Mouse (Mus musculus) CH12.LX (cell line): ENCODE results near the gene Rps6kb2. TPM values are rescaled to one million over a fixed set of nuclear protein-coding genes. Genes with fewer than 3 reads are reported as not detected.

Experiments
- DNase-seq: peaks from one replicate; pipeline ENCODE4 v3.0.0-alpha.2; 2013; ENCODE audit errors: extremely low read depth
- H3K27ac ChIP-seq: 2 replicates; pipeline ENCODE4 v1.5.1; 2012; ENCODE audit warnings: low read depth, mild to moderate bottlenecking, control low read depth, moderate library complexity; ENCODE audit not compliant: insufficient read depth
- H3K27me3 ChIP-seq: replicated peaks from 2 replicates; pipeline ENCODE3; 2012; ENCODE audit warnings: inconsistent platforms
- H3K36me3 ChIP-seq, 2 experiments: replicated peaks in 1 of 2; 2 replicates each; pipeline versions ENCODE3 to v1.6.1; 2012; ENCODE audit warnings: inconsistent platforms in 1 of 2, low read length in 1 of 2, mild to moderate bottlenecking in 1 of 2, mixed read lengths in 1 of 2, moderate library complexity in 1 of 2; ENCODE audit not compliant: control insufficient read depth in 1 of 2, insufficient read depth in 1 of 2
- H3K4me1 ChIP-seq, 2 experiments: 2 replicates each; pipeline ENCODE4 v1.6.1; 2012; ENCODE audit warnings: inconsistent platforms in 1 of 2, moderate library complexity in 1 of 2; ENCODE audit not compliant: insufficient read depth in 2 of 2, control insufficient read depth in 1 of 2
- H3K4me2 ChIP-seq: 2 replicates; pipeline ENCODE4 v1.6.1; 2012; ENCODE audit warnings: low read depth, mild to moderate bottlenecking, control low read depth; ENCODE audit not compliant: poor library complexity, insufficient read depth, severe bottlenecking
- H3K4me3 ChIP-seq, 3 experiments: fragments of 150-350 bp in 1 of 3; sonication (generic) in 1 of 3; replicated peaks in 1 of 3; 2 replicates each; pipeline versions ENCODE3 to v1.5.1; 2011 to 2012; ENCODE audit warnings: low read depth in 2 of 3, low read length in 2 of 3, mild to moderate bottlenecking in 2 of 3, moderate library complexity in 2 of 3, control low read depth in 1 of 3, improper control_type of control experiment in 1 of 3, inconsistent platforms in 1 of 3, mixed read lengths in 1 of 3; ENCODE audit not compliant: poor library complexity in 1 of 3
- H3K79me2 ChIP-seq: replicated peaks from 2 replicates; pipeline ENCODE4 v1.6.1; 2012; ENCODE audit warnings: mild to moderate bottlenecking, moderate library complexity; ENCODE audit not compliant: control insufficient read depth, poor library complexity, insufficient read depth, severe bottlenecking; ENCODE audit errors: extremely low read depth
- H3K9ac ChIP-seq: 2 replicates; pipeline ENCODE4 v1.6.1; 2012; ENCODE audit warnings: low read depth, mild to moderate bottlenecking, control low read depth, moderate library complexity; ENCODE audit not compliant: insufficient read depth
- H3K9me3 ChIP-seq: replicated peaks from 2 replicates; pipeline ENCODE3; 2012; ENCODE audit warnings: low read length, inconsistent platforms, mixed read lengths
- BHLHE40 ChIP-seq: IDR thresholded peaks from 2 replicates; pipeline ENCODE4 v1.6.1; 2011; ENCODE audit warnings: mild to moderate bottlenecking, low read depth, low read length, improper control_type of control experiment
- CHD2 ChIP-seq: IDR thresholded peaks from 2 replicates; pipeline ENCODE4 v1.6.1; 2011; ENCODE audit warnings: low read length, improper control_type of control experiment
- E2F4 ChIP-seq: IDR thresholded peaks from 2 replicates; pipeline ENCODE4 v1.6.1; 2011; ENCODE audit warnings: low read depth, low read length, improper control_type of control experiment; ENCODE audit not compliant: insufficient replicate concordance
- GABPA ChIP-seq: IDR thresholded peaks from 2 replicates; pipeline ENCODE4 v1.6.1; 2012; ENCODE audit warnings: low read depth, low read length, improper control_type of control experiment, inconsistent platforms; ENCODE audit not compliant: insufficient replicate concordance
- HCFC1 ChIP-seq: IDR thresholded peaks from 2 replicates; pipeline ENCODE4 v1.6.1; 2012; ENCODE audit warnings: low read depth, mild to moderate bottlenecking, inconsistent platforms, low read length, improper control_type of control experiment
- JUN ChIP-seq: IDR thresholded peaks from 2 replicates; pipeline ENCODE4 v1.6.1; 2011; ENCODE audit warnings: low read depth, mild to moderate bottlenecking, low read length, improper control_type of control experiment, moderate library complexity; ENCODE audit not compliant: insufficient read depth
- JUND ChIP-seq: conservative IDR thresholded peaks from 2 replicates; pipeline ENCODE4 v1.6.1; 2011; ENCODE audit warnings: low read depth, low read length, improper control_type of control experiment
- MAX ChIP-seq: IDR thresholded peaks from 2 replicates; pipeline ENCODE4 v1.6.1; 2011; ENCODE audit warnings: low read length, improper control_type of control experiment
- MAZ ChIP-seq: IDR thresholded peaks from 2 replicates; pipeline ENCODE4 v1.6.1; 2012; ENCODE audit warnings: low read depth, mild to moderate bottlenecking, inconsistent platforms, low read length, improper control_type of control experiment, moderate library complexity
- MEF2A ChIP-seq: IDR thresholded peaks from 2 replicates; pipeline ENCODE4 v1.6.1; 2014; ENCODE audit warnings: low read depth, mild to moderate bottlenecking, inconsistent platforms, low read length, improper control_type of control experiment, borderline replicate concordance
- POLR2A ChIP-seq: IDR thresholded peaks from 2 replicates; pipeline ENCODE4 v1.6.1; 2011; ENCODE audit warnings: low read depth, mild to moderate bottlenecking, improper control_type of control experiment, low read length
- RAD21 ChIP-seq: IDR thresholded peaks from 2 replicates; pipeline ENCODE4 v1.6.1; 2011; ENCODE audit warnings: low read depth, mild to moderate bottlenecking, low read length, improper control_type of control experiment, moderate library complexity
- RCOR1 ChIP-seq: conservative IDR thresholded peaks from 2 replicates; pipeline ENCODE4 v1.6.1; 2012; ENCODE audit warnings: low read depth, mild to moderate bottlenecking, inconsistent platforms, low read length, improper control_type of control experiment
- TBP ChIP-seq: conservative IDR thresholded peaks from 2 replicates; pipeline ENCODE4 v1.6.1; 2011; ENCODE audit warnings: low read depth, low read length, improper control_type of control experiment
- TCF12 ChIP-seq: IDR thresholded peaks from 2 replicates; pipeline ENCODE4 v1.6.1; 2014; ENCODE audit warnings: low read depth, mild to moderate bottlenecking, inconsistent platforms, low read length, improper control_type of control experiment
- UBTF ChIP-seq: IDR thresholded peaks from 2 replicates; pipeline ENCODE4 v1.6.1; 2012; ENCODE audit warnings: low read depth, mild to moderate bottlenecking, inconsistent platforms, low read length, improper control_type of control experiment, moderate library complexity
- USF2 ChIP-seq: conservative IDR thresholded peaks from 2 replicates; pipeline ENCODE4 v1.6.1; 2011; ENCODE audit warnings: low read depth, low read length, improper control_type of control experiment
- ZKSCAN1 ChIP-seq: IDR thresholded peaks from 2 replicates; pipeline ENCODE4 v1.6.1; 2012; ENCODE audit warnings: low read depth, inconsistent platforms, low read length, improper control_type of control experiment, borderline replicate concordance
- ZMIZ1 ChIP-seq: IDR thresholded peaks from 2 replicates; pipeline ENCODE4 v1.6.1; 2012; ENCODE audit warnings: low read depth, mild to moderate bottlenecking, inconsistent platforms, low read length, improper control_type of control experiment
- dilution Hi-C: fragments of 300-500 bp; cut with MboI; formaldehyde crosslinking; loops from 2 replicates; pipeline ENCODE4 v1.14.3; 2020; ENCODE audit warnings: low sequenced_read_pairs; ENCODE audit not compliant: extremely low pct_unique_long_range_greater_than_20kb, extremely low pct_ligation_motif_present
- in situ Hi-C: fragments of 300-500 bp; cut with MboI; formaldehyde crosslinking; loops from 3 replicates; pipeline ENCODE4 v1.14.3; 2019; ENCODE audit warnings: low sequenced_read_pairs, low pct_ligation_motif_present, low pct_unique_long_range_greater_than_20kb, mixed read lengths
- polyA plus RNA-seq: library from polyadenylated mRNA; unstranded; fragments of >175 nt; gene quantifications from 2 replicates; pipeline ENCODE4 v1.2.1, GENCODE M21; 2012; ENCODE audit warnings: low read depth; ENCODE audit not compliant: insufficient read length
- total RNA-seq, 2 experiments: library from RNA; depleted of rRNA; stranded (reverse); fragments of 300-350 nt in 1 of 2; fragments of >200 nt in 1 of 2; gene quantifications; 2 replicates each; pipeline ENCODE4 v1.2.3; 2012 to 2014

The Rps6kb2 gene
- total and polyA plus RNA-seq, 3 experiments = 9.7 to 26.6 (median 20.7) TPM

GRCm38 (mm10) chr19:4108535-4108934 lies 54.6 kb downstream of the Rps6kb2 start:
- no peak for DNase-seq
- dilution Hi-C loops = no loop called here
- no peak for TF ChIP-seq CHD2
- TF ChIP-seq TCF12 = no peak
- TF ChIP-seq UBTF = no peak
- no peak for TF ChIP-seq MAZ
- TF ChIP-seq POLR2A = no peak
- no peak for TF ChIP-seq MEF2A
- TF ChIP-seq GABPA = no peak
- no peak for TF ChIP-seq JUN
- TF ChIP-seq ZMIZ1 = no peak
- no peak for TF ChIP-seq ZKSCAN1
- no peak for TF ChIP-seq USF2
- TF ChIP-seq MAX = no peak
- TF ChIP-seq RAD21 = no peak
- no peak for TF ChIP-seq BHLHE40
- TF ChIP-seq HCFC1 = no peak
- TF ChIP-seq JUND = no peak
- TF ChIP-seq RCOR1 = no peak
- Histone ChIP-seq H3K27me3 (no peaks in the 10 kb centered on the region), H3K27ac (no peak overlapping the region), H3K4me3 (no peak overlapping the region), H3K9me3 (no peaks in the 10 kb centered on the region), H3K36me3 (peaks cover 78 to 93% of the 10 kb centered on the region in 2 experiments), H3K4me1 (peaks cover 10 to 26% of the 10 kb centered on the region in 2 experiments), H3K4me2 (no peak overlapping the region), H3K9ac (no peak overlapping the region), H3K79me2 (no peaks in the 10 kb centered on the region)
- in situ Hi-C loops = no loop called here

- dilution Hi-C loops = no loop called here
- H3K9ac ChIP-seq = no peak overlapping the region
- TF ChIP-seq CHD2 (no peak), E2F4 (no peak), RCOR1 (no peak), TBP (no peak), MAZ (no peak), JUN (no peak), BHLHE40 (no peak), MEF2A (no peak)
- peaks cover 76 to 94% of the 10 kb centered on the region in 2 experiments for H3K36me3 ChIP-seq
- no peaks in the 10 kb centered on the region for H3K79me2 ChIP-seq
- no peak overlapping the region for H3K27ac ChIP-seq
- H3K4me1 ChIP-seq = peaks cover 0 to 30% of the 10 kb centered on the region in 2 experiments; a peak in 2 of 4 replicates
- H3K4me2 ChIP-seq = no peak overlapping the region
- no peak for DNase-seq
- in situ Hi-C loops = no loop called here
- H3K27me3 ChIP-seq = no peaks in the 10 kb centered on the region
- H3K9me3 ChIP-seq = no peaks in the 10 kb centered on the region
- no peak overlapping the region for H3K4me3 ChIP-seq
Measured at GRCm38 (mm10) chr19:4106654-4107053, 56.5 kb downstream of the Rps6kb2 start.
